Mouse (Mus musculus): ENCODE measurements around the gene Phykpl.

Gene Phykpl

GRCm38 (mm10) chr11:51568801-51569200, 15.8 kb upstream of the Phykpl start:
- Histone ChIP-seq H3K36me3 (ENCODE audit: control insufficient read depth, insufficient read depth, low read length, poor library complexity, severe bottlenecking) (no peaks in the 10 kb centered on the region), H3K27me3 (ENCODE audit: control insufficient read depth, insufficient read depth, low read length, poor library complexity, severe bottlenecking) (no peaks in the 10 kb centered on the region)
- no peak for DNase-seq (ENCODE audit: low read depth, low spot score)

GRCm38 (mm10) chr11:51576454-51576853, 8.1 kb upstream of the Phykpl start:
- Histone ChIP-seq H3K36me3 (ENCODE audit: control insufficient read depth, insufficient read depth, low read length, poor library complexity, severe bottlenecking) (no peaks in the 10 kb centered on the region; the same call in 1 of the 2 replicates), H3K27me3 (ENCODE audit: control insufficient read depth, insufficient read depth, low read length, poor library complexity, severe bottlenecking) (no peaks in the 10 kb centered on the region)
- no peak for DNase-seq (ENCODE audit: low read depth, low spot score)

DNA sequence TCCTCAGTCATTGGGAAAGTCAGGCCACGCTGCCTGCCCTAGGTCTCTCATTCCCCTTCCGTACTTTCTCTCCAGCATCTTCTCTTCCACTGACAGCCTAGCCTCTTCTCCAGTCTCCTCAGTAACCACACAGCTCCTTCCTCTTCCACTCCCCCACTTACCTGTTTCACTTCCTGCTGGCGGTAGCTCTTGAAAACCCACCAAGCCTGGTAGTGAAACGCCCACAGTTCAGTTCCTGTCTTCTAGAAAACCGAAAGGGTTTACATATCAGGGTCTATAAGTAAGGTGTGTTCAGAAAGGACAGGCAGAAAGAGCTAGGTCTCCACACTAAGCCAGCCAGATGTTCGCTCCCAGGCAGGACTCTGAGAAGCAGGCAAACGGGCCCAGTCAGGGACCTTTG, 7.0 kb upstream of the Phykpl start:
- H3K27me3 ChIP-seq (ENCODE audit: control insufficient read depth, insufficient read depth, low read length, poor library complexity, severe bottlenecking), result no peaks in the 10 kb centered on the region
- H3K36me3 ChIP-seq (ENCODE audit: control insufficient read depth, insufficient read depth, low read length, poor library complexity, severe bottlenecking), result no peaks in the 10 kb centered on the region; the same call in 1 of the 2 replicates
- DNase-seq (ENCODE audit: low read depth, low spot score), result peak; percentile 84

- DNase-seq (ENCODE audit: low read depth, low spot score), result no peak
- no peaks in the 10 kb centered on the region; the same call in 1 of the 2 replicates for H3K36me3 ChIP-seq (ENCODE audit: control insufficient read depth, insufficient read depth, low read length, poor library complexity, severe bottlenecking)
- H3K27me3 ChIP-seq (ENCODE audit: control insufficient read depth, insufficient read depth, low read length, poor library complexity, severe bottlenecking), result no peaks in the 10 kb centered on the region
Measured at GRCm38 (mm10) chr11:51579024-51579423, 5.5 kb upstream of the Phykpl start.

- Histone ChIP-seq H3K27me3 (ENCODE audit: control insufficient read depth, insufficient read depth, low read length, poor library complexity, severe bottlenecking) (no peaks in the 10 kb centered on the region), H3K36me3 (ENCODE audit: control insufficient read depth, insufficient read depth, low read length, poor library complexity, severe bottlenecking) (peaks cover 3% of the 10 kb centered on the region)
- DNase-seq (ENCODE audit: low read depth, low spot score), result peak; percentile 87
Measured at GRCm38 (mm10) chr11:51582713-51583112, 1.8 kb upstream of the Phykpl start.

DNA sequence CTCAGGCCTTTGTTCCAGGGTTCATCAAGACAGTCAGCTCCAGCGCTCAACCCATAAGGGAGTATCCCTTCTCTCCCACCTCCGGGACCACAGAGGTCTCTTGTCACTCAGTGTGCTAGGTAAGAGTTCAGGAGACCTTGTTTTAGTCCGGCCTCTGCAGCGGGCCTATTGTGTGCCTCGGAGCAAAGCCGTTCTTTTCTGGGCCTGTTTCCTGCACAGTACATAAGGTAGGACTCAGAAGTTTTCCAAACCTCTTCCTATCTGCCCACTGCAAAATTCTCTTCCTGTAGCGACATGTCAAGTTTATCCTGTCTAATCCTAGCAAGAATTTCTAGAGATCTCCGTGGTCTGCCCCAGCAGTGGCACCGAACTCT, 513 bp upstream of the Phykpl start:
- H3K36me3 ChIP-seq (ENCODE audit: control insufficient read depth, insufficient read depth, low read length, poor library complexity, severe bottlenecking), result peaks cover 5% of the 10 kb centered on the region
- no peak for DNase-seq (ENCODE audit: low read depth, low spot score)
- H3K27me3 ChIP-seq (ENCODE audit: control insufficient read depth, insufficient read depth, low read length, poor library complexity, severe bottlenecking), result no peaks in the 10 kb centered on the region

GRCm38 (mm10) chr11:51585608-51586252, 1.2 kb downstream of the Phykpl start:
- Histone ChIP-seq H3K27me3 (ENCODE audit: control insufficient read depth, insufficient read depth, low read length, poor library complexity, severe bottlenecking) (no peaks in the 10 kb centered on the region), H3K36me3 (ENCODE audit: control insufficient read depth, insufficient read depth, low read length, poor library complexity, severe bottlenecking) (peaks cover 5% of the 10 kb centered on the region)
- DNase-seq (ENCODE audit: low read depth, low spot score), result peak; percentile 40

DNA sequence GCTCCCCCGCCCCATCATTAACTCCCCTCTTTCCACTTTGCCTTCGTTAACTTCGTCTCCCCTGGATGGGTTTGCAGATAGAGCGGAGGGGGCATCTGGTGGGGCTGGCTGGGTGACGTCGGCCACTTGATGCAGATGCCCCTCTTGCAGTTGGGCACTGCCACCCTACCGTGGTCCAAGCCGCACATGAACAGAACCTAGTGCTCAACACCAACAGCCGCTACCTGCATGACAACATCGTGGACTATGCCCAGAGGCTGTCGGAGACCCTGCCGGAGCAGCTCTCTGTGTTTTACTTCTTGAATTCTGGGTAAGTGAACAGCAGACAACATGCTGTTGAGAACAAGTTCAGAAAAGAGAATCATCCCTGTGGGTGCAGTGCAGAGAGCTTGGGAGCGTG, 1.9 kb downstream of the Phykpl start:
- Histone ChIP-seq H3K36me3 (ENCODE audit: control insufficient read depth, insufficient read depth, low read length, poor library complexity, severe bottlenecking) (peaks cover 6% of the 10 kb centered on the region), H3K27me3 (ENCODE audit: control insufficient read depth, insufficient read depth, low read length, poor library complexity, severe bottlenecking) (no peaks in the 10 kb centered on the region)
- DNase-seq (ENCODE audit: low read depth, low spot score), result no peak

- H3K27me3 ChIP-seq (ENCODE audit: control insufficient read depth, insufficient read depth, low read length, poor library complexity, severe bottlenecking), result no peaks in the 10 kb centered on the region
- DNase-seq (ENCODE audit: low read depth, low spot score), result no peak
Measured at GRCm38 (mm10) chr11:51587059-51587458, 2.5 kb downstream of the Phykpl start.

DNA sequence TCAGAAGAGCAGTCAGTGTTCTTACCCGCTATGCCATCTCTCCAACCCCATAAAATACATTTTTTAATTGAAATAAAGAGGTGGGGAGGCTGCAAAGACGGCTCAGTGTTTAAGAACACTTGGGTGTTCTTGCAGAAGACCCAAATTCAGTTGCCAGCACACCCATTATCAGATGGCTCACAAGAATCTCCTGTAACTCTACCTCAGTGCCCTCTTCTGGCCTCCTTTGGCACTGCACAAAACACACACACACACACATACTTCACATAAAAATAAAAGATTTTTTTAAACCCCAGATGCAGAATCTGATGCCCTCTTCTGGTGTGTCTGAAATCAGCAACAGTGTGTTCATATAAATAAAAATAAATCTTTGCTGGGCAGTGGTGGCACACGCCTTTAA, 4.3 kb downstream of the Phykpl start:
- Histone ChIP-seq H3K27me3 (ENCODE audit: control insufficient read depth, insufficient read depth, low read length, poor library complexity, severe bottlenecking) (no peaks in the 10 kb centered on the region), H3K36me3 (ENCODE audit: control insufficient read depth, insufficient read depth, low read length, poor library complexity, severe bottlenecking) (peaks cover 10% of the 10 kb centered on the region)
- DNase-seq (ENCODE audit: low read depth, low spot score), result no peak

More at GRCm38 (mm10) chr11:51587059-51587458, 2.5 kb downstream of the Phykpl start:
- H3K36me3 ChIP-seq (ENCODE audit: control insufficient read depth, insufficient read depth, low read length, poor library complexity, severe bottlenecking), result peaks cover 9% of the 10 kb centered on the region

- DNase-seq (ENCODE audit: low read depth, low spot score), result no peak
- Histone ChIP-seq H3K27me3 (ENCODE audit: control insufficient read depth, insufficient read depth, low read length, poor library complexity, severe bottlenecking) (no peaks in the 10 kb centered on the region), H3K36me3 (ENCODE audit: control insufficient read depth, insufficient read depth, low read length, poor library complexity, severe bottlenecking) (peaks cover 13% of the 10 kb centered on the region)
Measured at GRCm38 (mm10) chr11:51590002-51590401, 5.4 kb downstream of the Phykpl start.

GRCm38 (mm10) chr11:51591168-51591567, 6.6 kb downstream of the Phykpl start:
- H3K36me3 ChIP-seq (ENCODE audit: control insufficient read depth, insufficient read depth, low read length, poor library complexity, severe bottlenecking), result peaks cover 13% of the 10 kb centered on the region
- no peaks in the 10 kb centered on the region for H3K27me3 ChIP-seq (ENCODE audit: control insufficient read depth, insufficient read depth, low read length, poor library complexity, severe bottlenecking)
- DNase-seq (ENCODE audit: low read depth, low spot score), result no peak

GRCm38 (mm10) chr11:51591915-51592314, 7.4 kb downstream of the Phykpl start:
- Histone ChIP-seq H3K27me3 (ENCODE audit: control insufficient read depth, insufficient read depth, low read length, poor library complexity, severe bottlenecking) (no peaks in the 10 kb centered on the region), H3K36me3 (ENCODE audit: control insufficient read depth, insufficient read depth, low read length, poor library complexity, severe bottlenecking) (peaks cover 13% of the 10 kb centered on the region)
- DNase-seq (ENCODE audit: low read depth, low spot score), result no peak

GRCm38 (mm10) chr11:51593368-51593767, 8.8 kb downstream of the Phykpl start:
- H3K36me3 ChIP-seq (ENCODE audit: control insufficient read depth, insufficient read depth, low read length, poor library complexity, severe bottlenecking), result peaks cover 15% of the 10 kb centered on the region
- DNase-seq (ENCODE audit: low read depth, low spot score), result no peak
- no peaks in the 10 kb centered on the region for H3K27me3 ChIP-seq (ENCODE audit: control insufficient read depth, insufficient read depth, low read length, poor library complexity, severe bottlenecking)

DNA sequence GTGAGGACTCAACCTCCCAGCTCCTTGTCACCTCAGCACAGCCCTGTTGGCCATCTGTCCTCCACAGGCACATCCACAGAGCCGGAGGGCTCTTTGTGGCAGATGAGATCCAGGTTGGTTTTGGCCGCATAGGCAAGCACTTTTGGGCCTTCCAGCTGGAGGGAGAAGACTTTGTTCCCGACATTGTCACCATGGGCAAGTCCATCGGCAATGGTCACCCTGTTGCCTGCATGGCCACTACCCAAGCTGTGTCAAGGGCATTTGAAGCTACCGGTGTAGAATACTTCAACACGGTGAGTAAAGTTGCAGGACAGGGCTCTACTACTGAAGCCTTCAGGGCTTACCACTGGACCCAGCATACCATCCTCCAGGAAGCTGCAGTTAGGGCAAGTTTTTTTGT, 9.3 kb downstream of the Phykpl start:
- Histone ChIP-seq H3K36me3 (ENCODE audit: control insufficient read depth, insufficient read depth, low read length, poor library complexity, severe bottlenecking) (peaks cover 14% of the 10 kb centered on the region), H3K27me3 (ENCODE audit: control insufficient read depth, insufficient read depth, low read length, poor library complexity, severe bottlenecking) (no peaks in the 10 kb centered on the region)
- DNase-seq (ENCODE audit: low read depth, low spot score), result no peak

Measured in splenic B cell, adult 2 months (primary cell).